Mouse (Mus musculus) ES-E14 (cell line): ENCODE results near the gene E2f1. TPM values are rescaled to one million over a fixed set of nuclear protein-coding genes. Genes with fewer than 3 reads are reported as not detected.

Experiments
- DNase-seq: peaks from one replicate; pipeline ENCODE4 v3.0.0-alpha.2; 2013; ENCODE audit warnings: low read depth, low spot score
- H3K27ac ChIP-seq: 2 replicates; pipeline ENCODE4 v1.5.1; 2012; ENCODE audit warnings: low read depth, mild to moderate bottlenecking, low read length, moderate library complexity, mixed read lengths; ENCODE audit not compliant: poor library complexity, insufficient read depth, severe bottlenecking
- H3K36me3 ChIP-seq: 2 replicates; pipeline ENCODE4 v1.6.1; 2012; ENCODE audit warnings: mild to moderate bottlenecking, low read length, moderate library complexity, mixed read lengths; ENCODE audit not compliant: control insufficient read depth, poor library complexity, insufficient read depth, severe bottlenecking
- H3K4me1 ChIP-seq, 2 experiments: fragments of 150-350 bp in 1 of 2; sonication (generic) in 1 of 2; 2 replicates each; pipeline ENCODE4 v1.6.1; 2012; ENCODE audit warnings: low read length in 2 of 2, mild to moderate bottlenecking in 1 of 2, mixed read lengths in 1 of 2; ENCODE audit not compliant: control insufficient read depth in 2 of 2, insufficient read depth in 2 of 2, poor library complexity in 1 of 2
- H3K4me3 ChIP-seq, 2 experiments: fragments of 150-350 bp in 1 of 2; sonication (generic) in 1 of 2; 2 replicates each; pipeline ENCODE4 v1.5.1; 2012; ENCODE audit warnings: low read length in 2 of 2, low read depth in 1 of 2, mild to moderate bottlenecking in 1 of 2, mixed read lengths in 1 of 2; ENCODE audit not compliant: insufficient read depth in 1 of 2, poor library complexity in 1 of 2, severe bottlenecking in 1 of 2
- H3K9ac ChIP-seq: 2 replicates; pipeline ENCODE4 v1.6.1; 2012; ENCODE audit warnings: low read depth, mild to moderate bottlenecking, low read length, mixed read lengths; ENCODE audit not compliant: poor library complexity, insufficient read depth, severe bottlenecking
- H3K9me3 ChIP-seq: fragments of 150-350 bp; sonication (generic); 2 replicates; pipeline ENCODE4 v1.6.1; 2012; ENCODE audit warnings: low read depth, mild to moderate bottlenecking, low read length; ENCODE audit not compliant: control insufficient read depth, insufficient read depth
- CHD2 ChIP-seq: IDR thresholded peaks from 2 replicates; pipeline ENCODE4 v1.6.1; 2014; ENCODE audit warnings: mild to moderate bottlenecking, low read depth, low read length, inconsistent platforms
- HCFC1 ChIP-seq: IDR thresholded peaks from 2 replicates; pipeline ENCODE4 v1.6.1; 2012; ENCODE audit warnings: low read length, inconsistent platforms, borderline replicate concordance; ENCODE audit not compliant: insufficient read depth
- MAFK ChIP-seq: IDR thresholded peaks from 2 replicates; pipeline ENCODE4 v1.6.1; 2014; ENCODE audit warnings: mild to moderate bottlenecking, low read depth, low read length, inconsistent platforms; ENCODE audit not compliant: insufficient read depth
- ZC3H11A ChIP-seq: IDR thresholded peaks from 2 replicates; pipeline ENCODE4 v1.6.1; 2012; ENCODE audit warnings: low read depth, mild to moderate bottlenecking, inconsistent platforms, low read length, borderline replicate concordance
- ZNF384 ChIP-seq: IDR thresholded peaks from 2 replicates; pipeline ENCODE4 v1.6.1; 2012; ENCODE audit warnings: low read depth, low read length, inconsistent platforms
- in situ Hi-C, 2 experiments: fragments of 600-800 bp; cut with MboI; formaldehyde crosslinking; loops; one replicate each; pipeline ENCODE4 v1.15.1; 2025; ENCODE audit warnings: low sequenced_read_pairs in 2 of 2, inconsistent platforms in 1 of 2; ENCODE audit not compliant: unreplicated experiment in 2 of 2
- total RNA-seq: library from RNA; depleted of rRNA; stranded (reverse); fragments of 300-350 nt; gene quantifications from 2 replicates; pipeline ENCODE4 v1.2.3, GENCODE M21; 2012

E2f1 gene
- total RNA-seq, 1 experiment = 13.8 TPM

- Histone ChIP-seq H3K9me3 (no peaks in the 10 kb centered on the region), H3K4me1 (peaks cover 0 to 5% of the 10 kb centered on the region in 2 experiments; a peak in 1 of 4 replicates), H3K4me3 (no peak overlapping the region), H3K27ac (no peak overlapping the region), H3K36me3 (no peaks in the 10 kb centered on the region; the same call in 1 of the 2 replicates), H3K9ac (no peak overlapping the region)
- no peak for TF ChIP-seq CHD2
- TF ChIP-seq ZC3H11A = no peak
- no peak for TF ChIP-seq MAFK
- no peak for TF ChIP-seq ZNF384
- TF ChIP-seq HCFC1 = no peak
- in situ Hi-C loops = no loop called here
- no peak for DNase-seq
These were observed 27.7 kb upstream of the E2f1 start for GRCm38 (mm10) chr2:154597399-154597798.

- peaks cover 0 to 5% of the 10 kb centered on the region in 2 experiments; a peak in 1 of 4 replicates for H3K4me1 ChIP-seq
These were observed 26.1 kb upstream of the E2f1 start for GRCm38 (mm10) chr2:154595775-154596174.

GRCm38 (mm10) chr2:154593025-154593424, 23.3 kb upstream of the E2f1 start:
- H3K27ac ChIP-seq = no peak overlapping the region
- peaks cover 0 to 5% of the 10 kb centered on the region in 2 experiments; a peak in 1 of 4 replicates for H3K4me1 ChIP-seq
- no peaks in the 10 kb centered on the region for H3K9me3 ChIP-seq
- no peak for TF ChIP-seq HCFC1
- TF ChIP-seq ZNF384 = no peak
- TF ChIP-seq MAFK = no peak
- TF ChIP-seq ZC3H11A = no peak
- no peak for TF ChIP-seq CHD2
- DNase-seq = peak; percentile 92
- no peaks in the 10 kb centered on the region; the same call in 1 of the 2 replicates for H3K36me3 ChIP-seq
- H3K9ac ChIP-seq = no peak overlapping the region
- no peak overlapping the region for H3K4me3 ChIP-seq
- in situ Hi-C loops = no loop called here

More at GRCm38 (mm10) chr2:154595775-154596174, 26.1 kb upstream of the E2f1 start:
- no peaks in the 10 kb centered on the region; the same call in 1 of the 2 replicates for H3K36me3 ChIP-seq
- TF ChIP-seq MAFK = no peak
- TF ChIP-seq HCFC1 = no peak
- no peak for TF ChIP-seq ZNF384
- no peak for TF ChIP-seq CHD2
- TF ChIP-seq ZC3H11A = no peak
- no peak overlapping the region for H3K27ac ChIP-seq
- no peak overlapping the region for H3K4me3 ChIP-seq
- DNase-seq = no peak
- in situ Hi-C loops = no loop called here
- H3K9me3 ChIP-seq = no peaks in the 10 kb centered on the region
- no peak overlapping the region for H3K9ac ChIP-seq

- in situ Hi-C loops = no loop called here
- Histone ChIP-seq H3K9ac (no peak overlapping the region), H3K9me3 (no peaks in the 10 kb centered on the region), H3K36me3 (no peaks in the 10 kb centered on the region; the same call in 1 of the 2 replicates), H3K4me3 (no peak overlapping the region), H3K4me1 (peaks cover 0 to 5% of the 10 kb centered on the region in 2 experiments; a peak in 1 of 4 replicates), H3K27ac (no peak overlapping the region)
- DNase-seq = no peak
- no peak for TF ChIP-seq CHD2
- no peak for TF ChIP-seq ZNF384
- no peak for TF ChIP-seq HCFC1
- no peak for TF ChIP-seq MAFK
- TF ChIP-seq ZC3H11A = no peak
These were observed 21.5 kb upstream of the E2f1 start for GRCm38 (mm10) chr2:154591239-154591638.
